Mouse (Mus musculus) hindbrain, embryonic 12.5 days (tissue): Measurements from ENCODE around the gene Klf2. TPM values are rescaled to one million over a fixed set of nuclear protein-coding genes. Genes with fewer than 3 reads are reported as not detected.

Source experiments
- ATAC-seq: fragments of 200-750 bp; cut with Nextera tagmentation; 2 replicates; pipeline ENCODE4 v1.8.0; 2017; ENCODE audit warnings: moderate TSS enrichment; ENCODE audit not compliant: low FRiP score
- H3K27ac ChIP-seq: fragments of 300-500 bp; sonication (generic); 2 replicates; pipeline ENCODE4 v1.5.1; 2016; ENCODE audit warnings: mild to moderate bottlenecking
- H3K27me3 ChIP-seq: fragments of 300-500 bp; sonication (generic); 2 replicates; pipeline ENCODE4 v1.6.1; 2016; ENCODE audit warnings: mild to moderate bottlenecking
- H3K36me3 ChIP-seq: fragments of 300-500 bp; sonication (generic); 2 replicates; pipeline ENCODE4 v1.6.1; 2016; ENCODE audit warnings: mild to moderate bottlenecking
- H3K4me1 ChIP-seq: fragments of 300-500 bp; sonication (generic); 2 replicates; pipeline ENCODE4 v1.6.1; 2016
- H3K4me2 ChIP-seq: fragments of 300-500 bp; sonication (generic); replicated peaks from 2 replicates; pipeline ENCODE4 v1.6.1; 2016; ENCODE audit warnings: mild to moderate bottlenecking
- H3K4me3 ChIP-seq: fragments of 300-500 bp; sonication (generic); 2 replicates; pipeline ENCODE4 v1.5.1; 2016; ENCODE audit warnings: mild to moderate bottlenecking
- H3K9ac ChIP-seq: fragments of 300-500 bp; sonication (generic); 2 replicates; pipeline ENCODE4 v1.6.1; 2016; ENCODE audit warnings: mild to moderate bottlenecking, moderate library complexity
- H3K9me3 ChIP-seq: fragments of 300-500 bp; sonication (generic); replicated peaks from 2 replicates; pipeline ENCODE4 v1.6.1; 2016; ENCODE audit warnings: mild to moderate bottlenecking
- WGBS: fragments of 180-500 bp; shearing (Covaris S2); methylation state at CpG from one replicate; pipeline ENCODE4 v1.1.7; 2016; 5-methylcytosine and 5-hydroxymethylcytosine counted together
- polyA plus RNA-seq: library from polyadenylated mRNA; unstranded; fragments of >200 nt; fragmentation: Nextera tagmentation; extraction: Ambion mirVana; gene quantifications from 2 replicates; pipeline ENCODE4 v1.2.1, GENCODE M21; 2016

Gene Klf2
- polyA plus RNA-seq, 1 experiment from 2014 or later = 9.4 TPM

- H3K9ac ChIP-seq = no peak overlapping the region
- H3K36me3 ChIP-seq = no peaks in the 10 kb centered on the region
- ATAC-seq = 0 out of 2 replicates have a peak, but pooled peaks have one; percentile 30
- H3K9me3 ChIP-seq = no peaks in the 10 kb centered on the region
- WGBS = 53% methylated on average over 8 of the region's 8 CpGs
- peaks cover 6% of the 10 kb centered on the region; the same call in 1 of the 2 replicates for H3K4me1 ChIP-seq
- H3K27me3 ChIP-seq = no peaks in the 10 kb centered on the region; the same call in 1 of the 2 replicates
- H3K27ac ChIP-seq = no peak overlapping the region
- no peak overlapping the region for H3K4me2 ChIP-seq
- no peak overlapping the region for H3K4me3 ChIP-seq
These were observed 7.9 kb upstream of the Klf2 start for GRCm38 (mm10) chr8:72310849-72311506.

DNA sequence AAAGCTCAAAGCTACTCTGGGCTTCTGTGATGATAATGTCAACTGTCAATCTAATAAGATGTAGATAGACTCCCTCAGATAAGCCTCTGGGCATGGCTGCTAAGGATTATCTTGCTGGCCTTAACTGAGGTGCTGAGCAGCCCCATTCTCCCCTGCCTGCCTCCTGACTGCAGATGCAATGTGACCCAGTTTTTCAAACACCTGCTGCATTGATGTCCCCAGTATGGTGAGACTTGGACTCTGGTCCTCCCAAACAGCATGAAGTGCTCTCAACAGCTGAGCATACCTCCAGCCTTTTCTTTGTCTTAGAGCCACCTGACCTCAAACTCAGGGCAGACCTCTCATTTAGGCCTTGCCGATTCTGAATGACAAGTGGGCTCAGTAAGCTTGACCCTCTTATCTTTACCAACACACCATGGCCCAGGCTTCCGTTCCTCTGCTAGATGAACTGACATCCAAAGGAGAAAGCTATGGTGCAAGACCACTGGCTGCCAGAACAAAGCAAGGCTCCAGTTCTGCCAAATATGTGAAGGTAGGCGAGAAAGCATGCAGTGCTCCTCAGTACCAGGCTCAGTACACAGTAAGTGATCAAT, 5.8 kb upstream of the Klf2 start:
- no peak for ATAC-seq
- WGBS = 76% methylated on average over 3 of the region's 3 CpGs
- Histone ChIP-seq H3K4me1 (peaks cover 16% of the 10 kb centered on the region; the same call in 1 of the 2 replicates), H3K4me3 (no peak overlapping the region), H3K4me2 (no peak overlapping the region), H3K27ac (no peak overlapping the region), H3K9ac (no peak overlapping the region), H3K36me3 (no peaks in the 10 kb centered on the region), H3K9me3 (no peaks in the 10 kb centered on the region), H3K27me3 (peaks cover 5% of the 10 kb centered on the region)

DNA sequence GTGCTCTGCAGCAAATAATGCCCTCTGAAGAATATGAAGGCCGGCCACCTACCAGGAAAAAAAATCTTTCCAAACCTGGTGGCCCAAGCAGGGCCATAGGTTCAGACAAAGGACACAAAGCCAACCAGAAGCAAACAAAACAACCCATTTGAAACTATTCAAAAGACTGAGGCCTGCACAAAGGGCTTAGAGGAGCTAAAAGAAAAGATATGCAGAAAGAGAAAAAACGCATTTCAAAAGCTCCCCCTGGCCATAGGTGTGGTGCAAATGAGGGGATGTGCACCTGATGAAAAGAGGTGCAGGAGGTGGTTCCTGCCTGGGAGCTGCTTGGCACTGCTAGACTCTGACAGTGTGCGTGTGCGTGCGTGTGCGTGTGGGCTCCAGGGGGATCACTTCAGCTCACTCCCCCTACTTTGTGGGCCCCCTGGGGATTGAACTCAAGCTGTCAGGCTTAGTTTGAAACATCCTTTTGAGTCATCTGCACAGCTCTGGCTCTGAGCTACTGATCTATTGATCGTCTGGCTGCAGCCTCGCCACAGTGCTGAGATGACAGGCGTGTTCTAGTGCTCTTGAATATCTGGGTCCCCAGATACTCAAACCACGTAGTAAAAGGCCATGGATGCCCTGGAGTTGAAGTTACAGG, 2.7 kb upstream of the Klf2 start:
- H3K4me2 ChIP-seq = no peak overlapping the region
- H3K27me3 ChIP-seq = peaks cover 29% of the 10 kb centered on the region
- no peak overlapping the region for H3K9ac ChIP-seq
- no peaks in the 10 kb centered on the region for H3K36me3 ChIP-seq
- no peaks in the 10 kb centered on the region for H3K9me3 ChIP-seq
- ATAC-seq = no peak
- WGBS = 20% methylated on average over 10 of the region's 10 CpGs
- no peak overlapping the region for H3K27ac ChIP-seq
- no peak overlapping the region for H3K4me3 ChIP-seq
- peaks cover 29% of the 10 kb centered on the region for H3K4me1 ChIP-seq

DNA sequence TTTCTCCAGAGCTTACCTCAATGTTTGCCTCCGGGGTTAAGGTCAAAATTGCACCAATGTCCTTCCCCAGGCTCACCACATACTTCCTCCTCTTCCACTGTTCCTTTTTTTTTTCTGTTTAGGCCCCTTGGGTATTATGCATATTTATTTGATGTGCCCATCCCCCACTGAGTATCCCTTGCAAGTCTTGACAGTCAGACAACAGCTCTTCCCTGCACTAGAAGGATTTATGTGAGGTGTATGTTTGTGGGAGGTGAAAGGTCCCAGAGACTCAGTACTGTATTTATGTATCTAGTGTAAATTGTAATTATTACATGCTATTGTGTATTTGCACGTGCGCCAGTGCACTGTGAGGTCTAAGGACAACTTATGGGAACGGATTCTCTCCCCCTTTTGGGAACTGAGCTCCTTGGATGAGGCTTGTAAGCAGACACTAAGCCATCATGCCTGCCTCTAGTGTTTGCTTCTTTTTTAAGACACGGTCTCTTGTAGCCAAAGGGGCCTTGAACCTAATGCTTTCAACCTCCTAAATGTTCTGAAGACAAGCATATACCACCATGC, 1.0 kb upstream of the Klf2 start:
- no peaks in the 10 kb centered on the region for H3K36me3 ChIP-seq
- H3K27me3 ChIP-seq = peaks cover 46% of the 10 kb centered on the region
- no peak for ATAC-seq
- H3K4me3 ChIP-seq = no peak overlapping the region
- no peak overlapping the region for H3K27ac ChIP-seq
- H3K4me2 ChIP-seq = no peak overlapping the region
- H3K9me3 ChIP-seq = no peaks in the 10 kb centered on the region
- H3K9ac ChIP-seq = no peak overlapping the region
- peaks cover 29% of the 10 kb centered on the region for H3K4me1 ChIP-seq
- 47% methylated on average over 5 of the region's 5 CpGs for WGBS

DNA sequence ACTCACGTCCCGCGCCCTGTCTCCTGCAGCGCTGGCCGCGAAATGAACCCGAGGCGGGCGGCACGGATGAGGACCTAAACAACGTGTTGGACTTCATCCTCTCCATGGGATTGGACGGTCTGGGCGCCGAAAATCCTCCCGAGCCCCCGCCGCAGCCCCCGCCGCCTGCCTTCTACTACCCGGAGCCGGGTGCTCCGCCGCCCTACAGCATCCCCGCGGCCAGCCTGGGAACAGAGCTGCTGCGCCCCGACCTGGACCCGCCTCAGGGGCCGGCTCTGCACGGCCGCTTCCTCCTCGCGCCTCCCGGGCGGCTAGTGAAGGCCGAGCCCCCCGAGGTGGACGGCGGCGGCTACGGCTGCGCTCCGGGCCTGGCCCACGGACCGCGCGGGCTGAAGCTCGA, 564 bp downstream of the Klf2 start:
- H3K4me2 ChIP-seq = peak overlapping the region; percentile 88
- H3K9ac ChIP-seq = peak overlapping the region; percentile 64
- no peaks in the 10 kb centered on the region for H3K9me3 ChIP-seq
- H3K36me3 ChIP-seq = no peaks in the 10 kb centered on the region
- H3K4me1 ChIP-seq = peaks cover 29% of the 10 kb centered on the region
- H3K27ac ChIP-seq = no peak overlapping the region
- peak overlapping the region; percentile 49 for H3K4me3 ChIP-seq
- 2% methylated on average over 48 of the region's 48 CpGs for WGBS
- peak; percentile 11; the same call in 1 of the 2 replicates for ATAC-seq
- H3K27me3 ChIP-seq = peaks cover 51% of the 10 kb centered on the region

DNA sequence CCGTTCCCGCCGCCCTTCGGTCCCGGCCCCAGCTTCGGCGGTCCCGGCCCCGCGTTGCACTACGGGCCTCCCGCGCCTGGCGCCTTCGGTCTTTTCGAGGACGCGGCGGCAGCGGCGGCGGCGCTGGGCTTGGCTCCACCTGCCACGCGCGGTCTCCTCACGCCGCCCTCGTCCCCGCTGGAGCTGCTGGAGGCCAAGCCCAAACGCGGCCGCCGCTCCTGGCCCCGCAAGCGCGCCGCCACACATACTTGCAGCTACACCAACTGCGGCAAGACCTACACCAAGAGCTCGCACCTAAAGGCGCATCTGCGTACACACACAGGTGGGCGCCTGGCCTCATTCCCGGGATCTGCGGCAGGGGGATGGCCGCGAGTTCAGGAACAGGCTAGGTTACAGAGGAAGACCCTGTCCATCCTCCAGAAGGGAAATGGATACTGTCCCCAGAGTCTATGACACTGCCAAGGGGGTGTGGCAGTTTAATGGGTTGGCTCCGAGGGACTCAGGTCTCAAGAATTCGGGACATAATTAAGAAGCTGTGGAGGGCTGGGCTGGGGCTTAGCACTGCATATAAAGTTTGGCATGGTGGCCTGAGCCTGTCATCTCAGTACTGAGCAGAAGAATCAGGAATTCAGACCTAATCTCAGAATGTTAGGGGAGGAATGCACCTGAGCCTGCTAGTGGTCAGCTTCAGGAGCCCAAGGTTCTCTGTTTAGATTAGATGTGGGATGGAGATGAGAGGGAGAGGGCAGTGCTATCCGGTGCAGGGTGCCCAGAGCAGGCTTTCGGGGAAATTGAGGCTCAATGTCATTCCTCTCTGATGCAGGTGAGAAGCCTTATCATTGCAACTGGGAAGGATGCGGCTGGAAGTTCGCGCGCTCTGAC, 1.3 kb downstream of the Klf2 start:
- no peak for ATAC-seq
- WGBS = 7% methylated on average over 54 of the region's 55 CpGs
- H3K36me3 ChIP-seq = no peaks in the 10 kb centered on the region
- H3K9ac ChIP-seq = peak overlapping the region; percentile 64
- H3K9me3 ChIP-seq = no peaks in the 10 kb centered on the region
- peak overlapping the region; percentile 88 for H3K4me2 ChIP-seq
- peaks cover 51% of the 10 kb centered on the region for H3K27me3 ChIP-seq
- H3K4me3 ChIP-seq = peak overlapping the region; percentile 49
- no peak overlapping the region for H3K27ac ChIP-seq
- H3K4me1 ChIP-seq = peaks cover 29% of the 10 kb centered on the region

GRCm38 (mm10) chr8:72320803-72321583, 2.2 kb downstream of the Klf2 start:
- Histone ChIP-seq H3K27ac (no peak overlapping the region), H3K4me2 (0 out of 2 replicates have a peak overlapping the region, but pooled peaks have one; percentile 88), H3K27me3 (peaks cover 51% of the 10 kb centered on the region), H3K4me3 (no peak overlapping the region), H3K9me3 (no peaks in the 10 kb centered on the region), H3K4me1 (peaks cover 28% of the 10 kb centered on the region), H3K9ac (no peak overlapping the region), H3K36me3 (no peaks in the 10 kb centered on the region)
- 60% methylated on average over 25 of the region's 25 CpGs for WGBS
- no peak for ATAC-seq

DNA sequence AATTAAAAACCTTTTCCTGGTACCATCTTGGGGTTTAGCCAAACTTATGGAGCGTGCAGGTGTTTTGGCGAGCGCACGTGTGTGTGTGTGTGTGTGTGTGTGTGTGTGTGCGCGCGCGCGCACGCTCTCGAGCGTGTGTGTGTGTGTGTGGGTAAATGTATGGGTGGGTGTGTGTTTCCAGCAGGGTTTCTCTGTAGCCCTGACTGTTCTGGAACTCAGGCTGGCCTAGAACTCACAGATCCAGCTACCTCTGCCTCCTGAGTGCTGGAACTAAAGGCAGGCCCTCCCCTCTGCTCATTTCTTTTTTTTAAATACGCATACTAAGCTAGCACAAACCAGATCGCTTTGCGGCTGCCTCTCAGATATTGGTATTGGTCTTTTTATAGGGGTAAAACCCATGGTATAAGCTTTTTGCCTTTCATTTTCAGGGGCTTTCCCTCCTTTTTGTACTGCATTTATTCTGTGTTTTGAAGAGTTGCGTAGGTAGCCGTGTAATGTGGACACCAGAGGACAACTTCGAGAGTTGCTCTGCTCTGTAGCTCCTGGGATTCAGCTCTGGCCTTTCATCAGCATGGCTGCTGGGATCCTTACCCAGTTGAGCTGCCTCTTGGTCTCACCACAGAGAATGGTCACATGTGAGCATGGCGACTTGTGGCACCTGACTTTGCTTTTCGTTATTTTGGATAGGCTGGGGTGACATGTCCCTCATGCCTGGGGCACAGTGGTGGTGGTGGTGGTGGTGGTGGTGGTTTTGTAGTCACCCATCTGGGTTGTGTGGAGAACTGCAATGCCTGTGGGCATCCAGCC, 3.0 kb downstream of the Klf2 start:
- Histone ChIP-seq H3K4me1 (peaks cover 23% of the 10 kb centered on the region), H3K4me3 (no peak overlapping the region), H3K27ac (no peak overlapping the region), H3K9me3 (no peaks in the 10 kb centered on the region), H3K4me2 (no peak overlapping the region), H3K27me3 (peaks cover 51% of the 10 kb centered on the region), H3K9ac (no peak overlapping the region), H3K36me3 (no peaks in the 10 kb centered on the region)
- WGBS = 94% methylated on average over 20 of the region's 20 CpGs
- ATAC-seq = no peak

DNA sequence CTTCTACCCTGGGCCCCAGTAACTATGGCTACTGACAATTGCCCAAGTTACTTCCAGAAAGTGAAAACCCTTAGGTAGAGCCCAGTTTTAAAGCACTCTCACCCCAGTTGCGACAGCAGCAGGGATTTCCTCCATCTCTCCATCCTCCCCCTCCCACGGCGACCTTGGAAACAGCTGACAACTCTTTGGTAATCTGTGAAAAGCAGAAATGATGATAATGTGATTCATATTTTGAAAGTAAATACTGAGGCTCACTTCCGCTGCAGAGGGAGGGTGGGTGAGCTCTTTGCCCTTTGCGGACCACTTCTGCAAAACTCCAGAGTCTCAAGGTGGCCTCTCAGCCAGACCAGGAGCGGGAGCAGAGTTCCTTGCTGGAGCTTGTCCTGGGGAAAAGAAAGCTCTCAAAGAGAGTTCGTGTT, 3.6 kb downstream of the Klf2 start:
- H3K27me3 ChIP-seq = peaks cover 48% of the 10 kb centered on the region
- H3K9me3 ChIP-seq = no peaks in the 10 kb centered on the region
- no peak for ATAC-seq
- H3K4me1 ChIP-seq = peaks cover 22% of the 10 kb centered on the region
- H3K9ac ChIP-seq = no peak overlapping the region
- H3K4me3 ChIP-seq = no peak overlapping the region
- 76% methylated on average over 7 of the region's 7 CpGs for WGBS
- H3K27ac ChIP-seq = no peak overlapping the region
- H3K4me2 ChIP-seq = no peak overlapping the region
- H3K36me3 ChIP-seq = no peaks in the 10 kb centered on the region

DNA sequence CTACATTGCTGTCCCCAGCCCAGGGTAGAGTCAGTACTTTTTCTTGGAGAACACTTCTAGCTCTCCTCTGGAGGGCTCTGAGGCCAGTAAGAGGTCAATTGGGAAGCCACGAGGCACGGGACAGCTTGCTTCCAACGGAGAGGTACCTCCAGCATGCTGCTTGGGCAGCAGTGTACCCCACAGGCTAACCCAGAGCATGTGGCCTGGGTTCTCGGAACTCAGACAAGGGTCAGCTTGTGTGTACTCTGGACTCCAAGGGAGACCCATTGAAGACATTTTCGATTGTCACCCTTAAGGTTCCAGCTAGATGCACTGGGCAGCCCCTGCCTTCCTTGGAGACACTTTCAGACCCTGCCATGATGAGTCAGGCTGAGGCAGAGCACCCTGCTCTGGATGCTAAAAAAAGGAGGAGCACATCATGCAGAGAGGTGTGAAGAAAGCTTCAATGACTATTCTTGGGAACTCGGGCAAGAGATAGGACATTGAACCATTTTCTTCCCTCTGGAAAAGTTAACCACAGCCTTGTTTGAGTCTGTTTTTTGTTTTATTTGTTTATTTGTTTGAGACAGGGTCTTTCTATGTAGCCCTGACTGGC, 4.4 kb downstream of the Klf2 start:
- 73% methylated on average over 6 of the region's 6 CpGs for WGBS
- no peak for ATAC-seq

More for the DNA sequence above, 4.4 kb downstream of the Klf2 start:
- no peaks in the 10 kb centered on the region for H3K9me3 ChIP-seq
- H3K36me3 ChIP-seq = no peaks in the 10 kb centered on the region
- H3K27me3 ChIP-seq = peaks cover 47% of the 10 kb centered on the region
- no peak overlapping the region for H3K27ac ChIP-seq
- no peak overlapping the region for H3K9ac ChIP-seq
- H3K4me2 ChIP-seq = no peak overlapping the region
- H3K4me3 ChIP-seq = no peak overlapping the region
- H3K4me1 ChIP-seq = peaks cover 17% of the 10 kb centered on the region
